Mouse (Mus musculus) myocyte (in vitro differentiated cells): ENCODE measurements at regions not wholly inside any gene's neighbourhood (a gene's known extent, or its start where the extent isn't known, plus 50 kb on each side); places are given as distances from the start of the nearest gene placed in this dataset.

Experiments used
- CEBPB ChIP-seq: IDR thresholded peaks from 2 replicates; pipeline ENCODE4 v1.6.1; 2011; ENCODE audit warnings: mild to moderate bottlenecking, moderate library complexity; ENCODE audit not compliant: poor library complexity, insufficient read depth, severe bottlenecking
- MAX ChIP-seq: IDR thresholded peaks from one replicate; pipeline ENCODE4 v1.6.1; 2011; ENCODE audit warnings: low read depth, mild to moderate bottlenecking, control low read depth
- MYOD1 ChIP-seq, 3 experiments: IDR thresholded peaks; one replicate each; pipeline ENCODE4 v1.6.1; 2011; ENCODE audit warnings: control low read depth in 2 of 3, low read depth in 2 of 3, mild to moderate bottlenecking in 2 of 3, moderate library complexity in 1 of 3; ENCODE audit not compliant: insufficient read length in 2 of 3, control insufficient read depth in 1 of 3
- MYOG ChIP-seq, 3 experiments: IDR thresholded peaks; one replicate each; pipeline ENCODE4 v1.6.1; 2011; ENCODE audit warnings: control low read depth in 2 of 3, low read depth in 2 of 3, mild to moderate bottlenecking in 2 of 3; ENCODE audit not compliant: insufficient read length in 2 of 3, control insufficient read depth in 1 of 3, insufficient read depth in 1 of 3
- POLR2A ChIP-seq: IDR thresholded peaks from one replicate; pipeline ENCODE4 v1.6.1; 2011; ENCODE audit warnings: low read depth, mild to moderate bottlenecking, control low read depth, moderate library complexity; ENCODE audit not compliant: insufficient read length
- TCF12 ChIP-seq: IDR thresholded peaks from one replicate; pipeline ENCODE4 v1.6.1; 2011; ENCODE audit warnings: mild to moderate bottlenecking, control low read depth; ENCODE audit not compliant: poor library complexity, insufficient read depth, severe bottlenecking
- TCF3 ChIP-seq: IDR thresholded peaks from one replicate; pipeline ENCODE4 v1.6.1; 2011; ENCODE audit warnings: low read depth, control low read depth; ENCODE audit not compliant: insufficient read length

- TF ChIP-seq POLR2A, result no peak
- no peak for TF ChIP-seq TCF3
- no peak for TF ChIP-seq MYOD1 (IDR thresholded peaks at IDR 0.05; ENCODE audit: control insufficient read depth in 1 of 3, insufficient read length in 2 of 3, low read depth in 2 of 3)
- no peak for TF ChIP-seq MYOG (IDR thresholded peaks at IDR 0.05; ENCODE audit: control insufficient read depth in 1 of 3, insufficient read depth in 1 of 3, insufficient read length in 2 of 3, low read depth in 2 of 3)
- no peak for TF ChIP-seq MAX
- TF ChIP-seq CEBPB, result no peak
- TF ChIP-seq TCF12, result no peak
Observed at GRCm38 (mm10) chr17:83297379-83298121, 53.2 kb upstream of the Eml4 start.
